ENCODE assay signal across 12 mouse cellular contexts in the genomic region with DNA sequence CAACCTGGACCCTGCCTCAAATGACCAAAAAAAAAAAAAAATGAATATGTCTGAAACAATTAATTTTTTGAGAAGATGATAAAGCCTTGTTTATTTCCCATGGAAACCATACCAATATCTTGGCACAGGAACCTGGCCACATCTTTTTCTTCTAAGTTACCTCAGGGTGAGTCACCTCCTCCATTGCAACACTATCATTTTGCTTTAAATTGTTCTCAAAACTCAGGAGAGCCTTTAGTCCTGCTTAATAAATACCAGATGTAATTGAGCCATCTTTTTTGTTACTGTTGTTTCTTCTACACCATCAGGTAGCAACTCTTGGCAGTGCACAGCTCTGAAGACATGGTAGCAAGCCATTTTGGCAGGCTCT. TPM values are rescaled to one million over a fixed set of nuclear protein-coding genes. Genes with fewer than 3 reads are reported as not detected.
DNase-seq lines count a peak whose midpoint lies in the region.
"Had no signal": no experiment of that assay in that cellular context is flagged by ENCODE, and none has a peak within 500 bp of the region (broad histone marks: within the 10 kb centered on the region; RNA-seq: fewer than 3 reads in every experiment).

No protein-coding gene starts in this region.

- DNase-seq in 3T3-L1 (ENCODE audit: low read depth, low spot score) (peak; percentile 67), 416B (ENCODE audit: low read depth) (peak; percentile 66)
- peak; percentile 59 for DNase-seq in fibroblast of lung, adult 2 months (ENCODE audit: low read depth)
- DNase-seq in left cerebral cortex, postnatal 14 days (ENCODE audit: low spot score in 2 of 2), result no peak
- DNase-seq in spleen, adult 12 weeks (ENCODE audit: low spot score), result no peak
- DNase-seq: adrenal gland, adult 8-10 months; adrenal gland, postnatal 25 days; cerebellum, adult 11-12 months; cerebellum, adult 2 months; cerebellum, adult 9-10 months; cerebellum, postnatal 10 days; cerebellum, postnatal 25 days had no signal

- intact Hi-C loops in left cerebral cortex, postnatal 14 days (cut with DNase I), result no loop called here

RNA-seq across cellular contexts. Expression of gene Bod1, which starts 13.9 kb away (rescaled TPM):
- total RNA-seq in left cerebral cortex, postnatal 14 days (2021), result 10 to 100 TPM; 87.2 to 90.5 TPM

Comparison
In these comparisons a context has a peak if more than half of its experiments do, and no peak if none do; other contexts are left out.
1. DNase-seq: peak in 3T3-L1 (single experiment), 416B (single experiment) and fibroblast of lung, adult 2 months (single experiment); none in left cerebral cortex, postnatal 14 days (0 of 2) and spleen, adult 12 weeks (single experiment).